Mouse (Mus musculus) ES-E14 (cell line): ENCODE measurements at regions not wholly inside any gene's neighbourhood (a gene's known extent, or its start where the extent isn't known, plus 50 kb on each side); places are given as distances from the start of the nearest gene placed in this dataset.

Experiments
- DNase-seq: peaks from one replicate; pipeline ENCODE4 v3.0.0-alpha.2; 2013; ENCODE audit warnings: low read depth, low spot score
- H3K27ac ChIP-seq: 2 replicates; pipeline ENCODE4 v1.5.1; 2012; ENCODE audit warnings: low read depth, mild to moderate bottlenecking, low read length, moderate library complexity, mixed read lengths; ENCODE audit not compliant: poor library complexity, insufficient read depth, severe bottlenecking
- H3K36me3 ChIP-seq: 2 replicates; pipeline ENCODE4 v1.6.1; 2012; ENCODE audit warnings: mild to moderate bottlenecking, low read length, moderate library complexity, mixed read lengths; ENCODE audit not compliant: control insufficient read depth, poor library complexity, insufficient read depth, severe bottlenecking
- H3K4me1 ChIP-seq, 2 experiments: fragments of 150-350 bp in 1 of 2; sonication (generic) in 1 of 2; 2 replicates each; pipeline ENCODE4 v1.6.1; 2012; ENCODE audit warnings: low read length in 2 of 2, mild to moderate bottlenecking in 1 of 2, mixed read lengths in 1 of 2; ENCODE audit not compliant: control insufficient read depth in 2 of 2, insufficient read depth in 2 of 2, poor library complexity in 1 of 2
- H3K4me3 ChIP-seq, 2 experiments: fragments of 150-350 bp in 1 of 2; sonication (generic) in 1 of 2; 2 replicates each; pipeline ENCODE4 v1.5.1; 2012; ENCODE audit warnings: low read length in 2 of 2, low read depth in 1 of 2, mild to moderate bottlenecking in 1 of 2, mixed read lengths in 1 of 2; ENCODE audit not compliant: insufficient read depth in 1 of 2, poor library complexity in 1 of 2, severe bottlenecking in 1 of 2
- H3K9ac ChIP-seq: 2 replicates; pipeline ENCODE4 v1.6.1; 2012; ENCODE audit warnings: low read depth, mild to moderate bottlenecking, low read length, mixed read lengths; ENCODE audit not compliant: poor library complexity, insufficient read depth, severe bottlenecking
- H3K9me3 ChIP-seq: fragments of 150-350 bp; sonication (generic); 2 replicates; pipeline ENCODE4 v1.6.1; 2012; ENCODE audit warnings: low read depth, mild to moderate bottlenecking, low read length; ENCODE audit not compliant: control insufficient read depth, insufficient read depth
- CHD2 ChIP-seq: IDR thresholded peaks from 2 replicates; pipeline ENCODE4 v1.6.1; 2014; ENCODE audit warnings: mild to moderate bottlenecking, low read depth, low read length, inconsistent platforms
- HCFC1 ChIP-seq: IDR thresholded peaks from 2 replicates; pipeline ENCODE4 v1.6.1; 2012; ENCODE audit warnings: low read length, inconsistent platforms, borderline replicate concordance; ENCODE audit not compliant: insufficient read depth
- MAFK ChIP-seq: IDR thresholded peaks from 2 replicates; pipeline ENCODE4 v1.6.1; 2014; ENCODE audit warnings: mild to moderate bottlenecking, low read depth, low read length, inconsistent platforms; ENCODE audit not compliant: insufficient read depth
- ZC3H11A ChIP-seq: IDR thresholded peaks from 2 replicates; pipeline ENCODE4 v1.6.1; 2012; ENCODE audit warnings: low read depth, mild to moderate bottlenecking, inconsistent platforms, low read length, borderline replicate concordance
- ZNF384 ChIP-seq: IDR thresholded peaks from 2 replicates; pipeline ENCODE4 v1.6.1; 2012; ENCODE audit warnings: low read depth, low read length, inconsistent platforms
- in situ Hi-C, 2 experiments: fragments of 600-800 bp; cut with MboI; formaldehyde crosslinking; loops; one replicate each; pipeline ENCODE4 v1.15.1; 2025; ENCODE audit warnings: low sequenced_read_pairs in 2 of 2, inconsistent platforms in 1 of 2; ENCODE audit not compliant: unreplicated experiment in 2 of 2

DNA sequence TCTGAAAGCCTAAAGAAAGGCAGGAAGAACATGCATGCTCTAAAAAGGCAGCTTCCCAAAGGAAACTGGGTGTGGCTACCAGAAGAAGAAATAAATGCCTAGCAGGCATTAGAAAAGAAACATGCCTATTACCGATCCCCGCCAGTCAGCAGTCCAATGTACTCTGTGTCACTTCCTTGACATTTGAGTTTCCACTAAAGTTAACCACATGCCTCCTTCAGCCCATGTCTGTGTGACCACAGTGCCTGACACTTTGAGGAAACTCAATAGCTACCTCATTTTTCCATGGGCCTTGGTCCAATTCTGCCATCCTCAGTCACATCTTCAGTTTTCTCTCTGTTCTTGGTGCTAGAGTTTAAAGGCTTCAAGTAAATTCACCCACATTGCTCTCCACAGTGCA lies 233.7 kb upstream of the Isx start:
- in situ Hi-C loops = no loop called here
- no peak for TF ChIP-seq ZC3H11A
- no peak for TF ChIP-seq HCFC1
- TF ChIP-seq CHD2 = no peak
- no peak for TF ChIP-seq MAFK
- TF ChIP-seq ZNF384 = no peak
- H3K27ac ChIP-seq = no peak overlapping the region
- H3K4me1 ChIP-seq = no peaks in the 10 kb centered on the region
- H3K36me3 ChIP-seq = no peaks in the 10 kb centered on the region
- no peak overlapping the region for H3K9ac ChIP-seq
- H3K9me3 ChIP-seq = no peaks in the 10 kb centered on the region
- no peak for DNase-seq
- H3K4me3 ChIP-seq = no peak overlapping the region

DNA sequence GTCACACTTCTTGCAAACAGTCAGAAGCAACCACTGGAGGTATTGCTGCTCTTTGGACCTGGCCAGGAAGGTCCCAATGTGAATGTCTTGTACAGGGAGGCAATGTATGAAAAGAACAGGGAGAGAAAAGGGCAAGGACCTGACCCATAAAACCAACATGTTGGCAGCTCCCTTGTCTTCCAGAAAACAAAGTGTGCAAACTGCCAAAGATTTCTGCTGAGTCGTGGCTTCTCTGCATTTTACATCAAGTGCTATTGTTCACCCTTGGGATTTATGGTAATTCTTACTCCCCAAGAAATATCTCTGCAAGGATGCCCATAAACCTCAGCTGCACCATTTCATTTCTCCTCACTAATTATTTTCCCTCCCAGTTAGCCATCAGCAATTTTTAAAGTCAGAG lies 232.3 kb upstream of the Isx start:
- no peak for DNase-seq
- H3K9me3 ChIP-seq = no peaks in the 10 kb centered on the region
- no peak overlapping the region for H3K4me3 ChIP-seq
- no peaks in the 10 kb centered on the region for H3K4me1 ChIP-seq
- no peak overlapping the region for H3K9ac ChIP-seq
- TF ChIP-seq MAFK (peak; percentile 58; the same call in 1 of the 2 replicates), CHD2 (no peak), HCFC1 (no peak), ZNF384 (no peak)
- in situ Hi-C loops = no loop called here
- H3K27ac ChIP-seq = no peak overlapping the region
- H3K36me3 ChIP-seq = no peaks in the 10 kb centered on the region

DNA sequence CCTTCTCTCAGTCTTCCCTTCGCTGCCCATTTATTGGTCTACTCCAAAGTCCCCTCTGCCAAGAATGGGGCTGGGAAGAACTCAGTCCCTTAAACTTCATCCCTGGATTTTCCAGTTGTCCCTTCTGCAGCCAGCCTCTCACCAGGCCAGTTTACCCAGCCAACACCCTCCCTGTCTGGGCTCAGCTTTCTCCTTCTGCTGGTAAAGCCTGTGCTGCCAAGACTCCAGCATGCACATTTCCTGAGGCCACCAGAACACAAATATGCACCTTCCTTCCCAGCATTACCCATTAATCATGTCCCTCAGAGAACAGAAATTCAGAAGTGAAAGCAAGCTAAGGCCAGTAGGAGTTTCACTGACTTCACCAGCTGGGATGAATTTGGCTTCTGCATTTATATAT lies 213.0 kb upstream of the Isx start:
- in situ Hi-C loops = no loop called here
- no peak overlapping the region for H3K27ac ChIP-seq
- H3K9me3 ChIP-seq = no peaks in the 10 kb centered on the region
- DNase-seq = no peak
- no peak overlapping the region for H3K4me3 ChIP-seq
- H3K36me3 ChIP-seq = no peaks in the 10 kb centered on the region
- H3K4me1 ChIP-seq = no peaks in the 10 kb centered on the region
- no peak overlapping the region for H3K9ac ChIP-seq
- TF ChIP-seq MAFK (no peak), CHD2 (no peak), HCFC1 (no peak), ZNF384 (no peak), ZC3H11A (no peak)

DNA sequence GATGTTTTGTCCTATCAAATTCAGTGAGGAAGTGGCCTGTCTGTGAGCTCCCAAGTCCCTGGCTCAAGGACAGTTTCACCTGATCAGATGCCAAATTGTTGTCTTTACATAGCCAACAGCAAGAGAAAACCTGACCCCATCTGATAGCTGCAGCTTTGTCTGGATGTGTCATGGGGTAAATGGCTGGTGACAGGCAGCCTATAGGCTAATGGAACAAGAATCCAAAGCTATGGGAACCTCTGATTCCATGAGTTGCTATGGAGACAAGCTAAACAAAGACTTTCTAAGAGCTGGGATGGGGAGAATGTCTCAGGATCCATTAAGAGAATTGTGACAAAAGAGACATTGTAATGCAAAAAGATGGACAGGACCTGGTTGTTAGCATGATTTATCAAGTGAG lies 184.6 kb upstream of the Isx start:
- no peaks in the 10 kb centered on the region for H3K36me3 ChIP-seq
- H3K4me3 ChIP-seq = no peak overlapping the region
- 0 out of 2 replicates have a peak, but pooled peaks cover 1% of the 10 kb centered on the region for H3K9me3 ChIP-seq
- no peak for DNase-seq
- no peaks in the 10 kb centered on the region for H3K4me1 ChIP-seq
- no peak overlapping the region for H3K9ac ChIP-seq
- in situ Hi-C loops = no loop called here
- no peak for TF ChIP-seq ZC3H11A
- no peak for TF ChIP-seq ZNF384
- TF ChIP-seq MAFK = no peak
- TF ChIP-seq HCFC1 = no peak
- no peak for TF ChIP-seq CHD2
- no peak overlapping the region for H3K27ac ChIP-seq

DNA sequence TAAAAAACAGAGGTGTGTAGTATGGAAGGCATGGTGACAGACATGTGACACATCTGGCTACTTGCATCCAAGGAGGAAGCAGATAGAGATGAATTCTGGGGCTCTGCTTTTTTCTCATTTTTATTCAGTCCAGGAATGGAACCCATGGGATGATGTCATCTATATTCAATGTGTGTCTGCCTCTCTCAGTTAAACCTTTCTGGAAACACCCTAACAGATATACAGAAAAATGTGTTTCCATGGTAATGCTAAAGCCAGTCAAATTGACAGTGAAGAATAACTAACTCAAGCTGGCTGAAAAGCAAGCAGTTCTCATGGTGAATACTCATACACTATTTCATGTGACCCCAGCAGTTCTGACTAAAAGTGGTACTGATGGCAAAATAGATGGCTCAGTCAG lies 177.0 kb upstream of the Isx start:
- H3K4me3 ChIP-seq = no peak overlapping the region

More for the DNA sequence above, 177.0 kb upstream of the Isx start:
- Histone ChIP-seq H3K9ac (no peak overlapping the region), H3K27ac (no peak overlapping the region), H3K9me3 (no peaks in the 10 kb centered on the region), H3K36me3 (no peaks in the 10 kb centered on the region), H3K4me1 (no peaks in the 10 kb centered on the region)
- DNase-seq = no peak
- TF ChIP-seq HCFC1 (no peak), CHD2 (no peak), ZNF384 (no peak), MAFK (no peak), ZC3H11A (no peak)
- in situ Hi-C loops = no loop called here
